In the genomic region with DNA sequence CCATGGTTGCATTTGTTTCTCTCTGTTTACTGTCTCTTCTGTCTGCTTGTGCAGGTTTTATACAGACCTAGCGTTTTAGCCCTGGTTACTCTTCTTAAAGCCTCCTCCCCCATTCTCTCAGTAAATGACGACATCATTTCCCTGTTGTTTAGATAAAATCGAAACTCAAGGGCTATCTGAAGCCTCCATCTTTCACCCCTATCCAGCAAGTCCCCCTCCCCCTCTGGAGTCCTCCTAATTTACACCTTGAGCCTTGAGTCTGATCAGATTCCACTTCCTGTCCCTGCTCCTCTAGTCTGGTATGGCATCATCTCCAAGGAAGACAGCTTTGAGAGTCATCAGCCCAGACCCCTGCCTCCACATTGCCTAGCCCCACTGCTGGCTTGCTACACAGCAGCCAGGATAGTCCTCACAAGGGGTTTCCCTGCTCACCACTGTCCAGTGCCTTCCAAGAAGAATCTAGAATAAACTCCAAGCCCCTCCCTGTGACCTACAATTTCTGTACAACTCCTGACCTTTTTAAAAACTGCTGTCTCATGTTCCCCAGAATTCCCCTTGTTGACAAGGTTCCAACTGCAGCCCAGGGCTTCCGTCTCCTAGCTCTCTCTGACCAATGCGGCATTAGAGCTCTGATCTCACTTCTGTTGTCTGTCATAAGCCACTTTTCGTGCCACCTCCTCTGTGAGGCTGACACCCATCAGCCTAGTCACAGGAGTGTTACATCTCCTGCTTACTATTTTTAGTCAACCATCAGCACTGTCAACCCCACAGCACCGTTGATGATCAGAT, we compare ENCODE assay signal across 7 mouse cellular contexts. TPM values are rescaled to one million over a fixed set of nuclear protein-coding genes. Genes with fewer than 3 reads are reported as not detected.
A peak's percentile ranks its signal among the peaks of the same experiment; 100 is the strongest.
DNase-seq lines count a peak whose midpoint lies in the region.

No protein-coding gene starts in this region.

- H3K4me3 ChIP-seq in hindbrain, embryonic 10.5 days, result no peak overlapping the region

- H3K9me3 ChIP-seq in hindbrain, embryonic 10.5 days, result no peaks in the 10 kb centered on the region

- WGBS in hindbrain, embryonic 10.5 days, result 78% methylated on average over 7 of the region's 7 CpGs

- H3K36me3 ChIP-seq in hindbrain, embryonic 10.5 days, result no peaks in the 10 kb centered on the region

- peak; percentile 68 for DNase-seq in T-cell, adult 2 months (ENCODE audit: low spot score)
- peak; percentile 6 for DNase-seq in c-Kit-negative CD71-positive TER-119-positive erythroid progenitor cells, embryonic 14.5 days (ENCODE audit: low read depth, low spot score)
- peak; percentile 23 for DNase-seq in kidney, postnatal 10 days
- peak; percentile 78 for DNase-seq in naive thymus-derived CD4-positive, alpha-beta T cell, adult 2 months (ENCODE audit: low read depth)
- no peak for DNase-seq in frontal cortex, postnatal 25 days (ENCODE audit: low spot score in 2 of 2)
- no peak for DNase-seq in hindbrain, embryonic 10.5 days (ENCODE audit: low spot score)
- DNase-seq in urinary bladder, postnatal 36 days (ENCODE audit: low spot score in 2 of 2), result no peak

- 0 out of 2 replicates have a peak, but pooled peaks cover 3% of the 10 kb centered on the region for H3K4me1 ChIP-seq in hindbrain, embryonic 10.5 days (replicated peaks)

- H3K27ac ChIP-seq in hindbrain, embryonic 10.5 days, result no peak overlapping the region

- H3K27me3 ChIP-seq in hindbrain, embryonic 10.5 days (ENCODE audit: insufficient read depth, poor library complexity, severe bottlenecking), result no peaks in the 10 kb centered on the region

RNA-seq across cellular contexts. Expression of gene Arl14, which starts 16.8 kb away (rescaled TPM):
- polyA plus RNA-seq in hindbrain, embryonic 10.5 days (2016; fragmentation: Nextera tagmentation; extraction: Ambion mirVana), result not detected in 2 replicates

Comparison
In these comparisons a context has a peak if more than half of its experiments do, and no peak if none do; other contexts are left out.
1. DNase-seq: peak in T-cell, adult 2 months (single experiment), c-Kit-negative CD71-positive TER-119-positive erythroid progenitor cells, embryonic 14.5 days (single experiment), kidney, postnatal 10 days (single experiment) and naive thymus-derived CD4-positive, alpha-beta T cell, adult 2 months (single experiment); none in frontal cortex, postnatal 25 days (0 of 2), hindbrain, embryonic 10.5 days (single experiment) and urinary bladder, postnatal 36 days (0 of 2).